Mouse (Mus musculus): ENCODE measurements around the gene Dop1a.
"Not testable (repeated sequence)": the region's sequence is repeated elsewhere in the genome, so short reads cannot be mapped to it uniquely, and the experiment has no call there.

Gene Dop1a

GRCm38 (mm10) chr9:86583740-86584139 lies 116.8 kb downstream of the Dop1a start:
- DNase-seq: peak; percentile 67 to 70

GRCm38 (mm10) chr9:86587019-86587795 lies 120.3 kb downstream of the Dop1a start:
- DNase-seq: no peak

GRCm38 (mm10) chr9:86592676-86593668 lies 126.0 kb downstream of the Dop1a start:
- DNase-seq: no peak

GRCm38 (mm10) chr9:86594357-86594767 lies 127.4 kb downstream of the Dop1a start:
- DNase-seq: not testable (repeated sequence)

- DNase-seq: not testable (repeated sequence)
These were observed 130.0 kb downstream of the Dop1a start for GRCm38 (mm10) chr9:86596983-86597382.

- DNase-seq: no peak
These were observed 132.9 kb downstream of the Dop1a start for GRCm38 (mm10) chr9:86599723-86600303.

Measured in cerebellum, postnatal 36 days (tissue).